9 mouse cellular contexts compared by ENCODE assay signal in genomic region chr4:18649153-18649552, GRCm38 (mm10).
DNase-seq lines count a peak whose midpoint lies in the region; ATAC-seq lines count a peak whose summit lies in the region.
"Had no signal": no experiment of that assay in that cellular context is flagged by ENCODE, and none has a peak within 500 bp of the region (broad histone marks: within the 10 kb centered on the region; RNA-seq: fewer than 3 reads in every experiment).

No protein-coding gene starts in this region.

- H3K4me2 ChIP-seq in hindbrain, embryonic 11.5 days (replicated peaks; ENCODE audit: low read depth, low read length): no peak overlapping the region
- H3K4me2 ChIP-seq in hindbrain, embryonic 16.5 days (ENCODE audit: low read length): no peak overlapping the region
- H3K4me2 ChIP-seq: embryonic facial prominence, embryonic 13.5 days; limb, embryonic 13.5 days had no signal

- no peaks in the 10 kb centered on the region for H3K9me3 ChIP-seq in hindbrain, embryonic 11.5 days (ENCODE audit: control insufficient read depth, low read length)
- no peaks in the 10 kb centered on the region for H3K9me3 ChIP-seq in hindbrain, embryonic 16.5 days (ENCODE audit: control insufficient read depth, low read length)
- H3K9me3 ChIP-seq: embryonic facial prominence, embryonic 13.5 days; limb, embryonic 13.5 days had no signal

- H3K4me1 ChIP-seq in hindbrain, embryonic 11.5 days (replicated peaks; ENCODE audit: control insufficient read depth, insufficient read depth, low read length): no peaks in the 10 kb centered on the region
- H3K4me1 ChIP-seq in hindbrain, embryonic 16.5 days (ENCODE audit: control insufficient read depth, insufficient read depth, low read depth, low read length): no peaks in the 10 kb centered on the region
- H3K4me1 ChIP-seq: embryonic facial prominence, embryonic 13.5 days; limb, embryonic 13.5 days had no signal

- no peak for ATAC-seq in hindbrain, embryonic 11.5 days (ENCODE audit: low FRiP score)
- ATAC-seq in hindbrain, embryonic 16.5 days: no peak

- H3K4me3 ChIP-seq in hindbrain, embryonic 11.5 days (ENCODE audit: low read depth, low read length): no peak overlapping the region
- no peak overlapping the region for H3K4me3 ChIP-seq in hindbrain, embryonic 16.5 days (ENCODE audit: low read length)
- H3K4me3 ChIP-seq: embryonic facial prominence, embryonic 13.5 days; limb, embryonic 13.5 days had no signal

- no peak overlapping the region for H3K27ac ChIP-seq in hindbrain, embryonic 11.5 days (ENCODE audit: low read depth, low read length)
- H3K27ac ChIP-seq in hindbrain, embryonic 16.5 days (ENCODE audit: low read depth, low read length): no peak overlapping the region
- H3K27ac ChIP-seq: embryonic facial prominence, embryonic 13.5 days; limb, embryonic 13.5 days had no signal

- peak; percentile 29 for DNase-seq in hindbrain, embryonic 11.5 days (ENCODE audit: low spot score)
- DNase-seq in 416B (ENCODE audit: low read depth) (peak; percentile 4), ES-CJ7 (ENCODE audit: low read depth, low spot score) (peak; percentile 35)
- DNase-seq in layer of hippocampus, postnatal 14 days (ENCODE audit: low spot score in 2 of 2): peak; percentile 10 to 46
- no peak for DNase-seq in adrenal gland, adult 2 months
- no peak for DNase-seq in heart, adult 9 months (ENCODE audit: low spot score in 2 of 2)

- no peak overlapping the region for H3K9ac ChIP-seq in hindbrain, embryonic 11.5 days (ENCODE audit: low read depth, low read length)
- H3K9ac ChIP-seq in hindbrain, embryonic 16.5 days (ENCODE audit: low read depth, low read length): no peak overlapping the region
- H3K9ac ChIP-seq: embryonic facial prominence, embryonic 13.5 days; limb, embryonic 13.5 days had no signal

- WGBS in hindbrain, embryonic 11.5 days: 38% methylated on average over 1 of the region's 1 CpGs
- 43% methylated on average over 1 of the region's 1 CpGs for WGBS in hindbrain, embryonic 16.5 days

- H3K27me3 ChIP-seq in hindbrain, embryonic 11.5 days (ENCODE audit: control insufficient read depth, insufficient read depth, low read length): no peaks in the 10 kb centered on the region
- H3K27me3 ChIP-seq in hindbrain, embryonic 16.5 days (replicated peaks; ENCODE audit: control insufficient read depth, insufficient read depth, low read length): no peaks in the 10 kb centered on the region
- H3K27me3 ChIP-seq: embryonic facial prominence, embryonic 13.5 days; limb, embryonic 13.5 days had no signal

- H3K36me3 ChIP-seq in hindbrain, embryonic 11.5 days (ENCODE audit: control insufficient read depth, insufficient read depth, low read length): no peaks in the 10 kb centered on the region
- H3K36me3 ChIP-seq in hindbrain, embryonic 16.5 days (ENCODE audit: control insufficient read depth, insufficient read depth, low read length): no peaks in the 10 kb centered on the region
- H3K36me3 ChIP-seq: embryonic facial prominence, embryonic 13.5 days; limb, embryonic 13.5 days had no signal

Comparison
In these comparisons a context has a peak if more than half of its experiments do, and no peak if none do; other contexts are left out.
1. DNase-seq: peak in hindbrain, embryonic 11.5 days (single experiment), 416B (single experiment), ES-CJ7 (single experiment) and layer of hippocampus, postnatal 14 days (2 of 2); none in adrenal gland, adult 2 months (single experiment) and heart, adult 9 months (0 of 2).